Mouse (Mus musculus): ENCODE results near the gene Ankrd26.
"Not testable (repeated sequence)": the region's sequence is repeated elsewhere in the genome, so short reads cannot be mapped to it uniquely, and the experiment has no call there.

The Ankrd26 gene

DNA sequence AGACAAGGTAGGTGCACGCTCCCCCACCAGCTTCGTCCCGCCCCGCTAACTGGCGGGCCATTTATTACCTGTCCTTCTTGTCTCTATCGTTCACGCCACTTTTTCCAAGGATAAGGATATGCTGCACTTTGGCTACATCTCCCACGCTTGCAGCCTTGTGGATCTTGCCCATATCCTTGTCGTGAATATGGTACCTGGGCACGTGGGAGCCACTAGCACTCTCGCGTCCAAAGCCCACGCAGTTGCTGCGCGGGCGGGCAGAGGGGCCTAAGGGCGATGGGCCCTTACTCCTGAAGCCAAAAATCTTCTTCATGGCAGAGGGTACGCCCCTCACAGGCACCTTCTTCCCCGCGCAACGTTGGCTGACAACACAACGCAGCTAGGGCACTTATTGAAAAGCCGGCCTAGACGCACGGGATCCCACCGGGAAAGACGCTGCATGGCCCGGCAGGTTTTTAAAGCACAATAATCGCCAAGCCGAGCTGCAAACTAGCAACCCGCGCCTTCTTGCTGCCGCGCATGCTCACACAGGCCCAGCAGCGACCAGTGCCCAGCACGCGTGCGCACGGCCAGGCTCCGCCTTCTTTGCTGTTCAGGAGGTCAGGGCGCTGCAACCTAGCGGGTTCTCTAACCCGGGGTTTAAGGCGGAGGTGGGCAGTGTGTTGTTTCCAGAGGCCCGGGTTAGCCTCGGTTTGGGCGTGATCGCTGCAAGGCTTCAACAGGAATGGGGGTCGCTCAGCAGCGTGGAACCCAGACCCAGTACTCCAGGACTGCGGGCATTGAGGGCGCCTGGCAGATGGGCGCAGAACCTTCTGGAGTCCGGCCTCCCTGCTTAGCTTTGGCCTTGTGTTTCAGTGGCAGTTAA lies at the start of gene Ankrd26:
Ankrd26 (minus strand) TSS at position 482 of the 865 bp plus-strand sequence.
- DNase-seq (ENCODE audit: low spot score), result peak; percentile 89

GRCm38 (mm10) chr6:118608906-118609305 lies 46.9 kb upstream of the Ankrd26 start:
- DNase-seq (ENCODE audit: low spot score), result no peak

DNA sequence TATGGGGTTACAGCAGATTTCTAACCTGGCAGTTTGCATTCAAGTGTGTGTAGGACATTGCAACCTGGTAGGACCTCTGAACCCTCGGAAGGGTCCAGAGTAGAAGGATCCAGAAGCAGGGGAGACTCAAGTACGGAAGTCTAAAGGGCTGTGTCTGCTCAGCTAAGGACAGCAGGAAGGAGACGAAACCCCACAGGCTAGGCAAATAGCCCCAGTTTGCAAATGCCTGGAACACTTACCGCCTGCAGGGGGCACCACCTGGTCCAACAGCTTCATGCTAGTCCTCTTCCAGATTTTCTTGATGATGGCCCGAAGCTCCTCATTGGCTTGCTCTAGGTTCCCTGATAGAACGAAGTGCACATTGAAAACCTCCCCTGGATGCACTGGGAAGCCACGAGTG lies 43.9 kb upstream of the Ankrd26 start:
- DNase-seq (ENCODE audit: low spot score), result no peak

- no peak for DNase-seq (ENCODE audit: low spot score)
Measured at GRCm38 (mm10) chr6:118603825-118604224, 41.8 kb upstream of the Ankrd26 start.

- DNase-seq (ENCODE audit: low spot score), result no peak
Measured at GRCm38 (mm10) chr6:118595681-118596055, 33.6 kb upstream of the Ankrd26 start.

GRCm38 (mm10) chr6:118594833-118595680 lies 33.0 kb upstream of the Ankrd26 start:
- DNase-seq (ENCODE audit: low spot score), result no peak

- DNase-seq (ENCODE audit: low spot score), result no peak
Measured at GRCm38 (mm10) chr6:118594070-118594469, 32.0 kb upstream of the Ankrd26 start.

DNA sequence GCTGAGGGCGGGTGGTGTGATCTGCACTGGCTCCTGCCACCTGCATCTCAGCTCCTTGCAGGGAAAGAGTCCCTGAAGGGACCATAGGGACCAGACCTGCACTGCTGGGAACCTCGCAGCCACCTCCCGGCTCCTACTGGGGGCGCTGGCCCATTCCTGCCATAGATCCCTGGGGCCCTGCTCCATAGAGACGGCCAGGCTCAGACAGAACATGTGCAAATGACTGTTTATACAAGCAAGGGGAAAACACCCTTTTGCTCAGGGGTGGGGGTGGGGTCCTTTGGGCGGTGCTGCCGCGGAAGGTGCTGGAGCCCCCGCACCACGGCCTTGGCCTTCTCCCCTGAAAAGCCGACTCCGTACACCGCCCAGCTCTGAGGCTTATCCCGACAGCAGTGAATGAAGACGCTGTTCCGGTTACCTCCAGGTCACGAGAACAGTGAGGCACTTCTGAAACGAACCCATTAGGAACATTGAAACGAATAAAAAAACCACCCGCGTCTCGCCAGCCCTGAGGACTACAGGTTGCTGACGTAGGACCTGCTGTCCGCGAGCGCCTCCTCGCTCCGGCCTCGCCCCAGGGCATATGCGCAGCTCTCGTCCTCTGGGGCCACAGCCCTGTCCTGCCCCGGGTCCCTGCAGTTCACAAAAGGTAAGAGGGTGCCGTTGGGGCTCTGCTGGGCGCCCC lies 31.5 kb upstream of the Ankrd26 start:
- no peak for DNase-seq (ENCODE audit: low spot score)

DNA sequence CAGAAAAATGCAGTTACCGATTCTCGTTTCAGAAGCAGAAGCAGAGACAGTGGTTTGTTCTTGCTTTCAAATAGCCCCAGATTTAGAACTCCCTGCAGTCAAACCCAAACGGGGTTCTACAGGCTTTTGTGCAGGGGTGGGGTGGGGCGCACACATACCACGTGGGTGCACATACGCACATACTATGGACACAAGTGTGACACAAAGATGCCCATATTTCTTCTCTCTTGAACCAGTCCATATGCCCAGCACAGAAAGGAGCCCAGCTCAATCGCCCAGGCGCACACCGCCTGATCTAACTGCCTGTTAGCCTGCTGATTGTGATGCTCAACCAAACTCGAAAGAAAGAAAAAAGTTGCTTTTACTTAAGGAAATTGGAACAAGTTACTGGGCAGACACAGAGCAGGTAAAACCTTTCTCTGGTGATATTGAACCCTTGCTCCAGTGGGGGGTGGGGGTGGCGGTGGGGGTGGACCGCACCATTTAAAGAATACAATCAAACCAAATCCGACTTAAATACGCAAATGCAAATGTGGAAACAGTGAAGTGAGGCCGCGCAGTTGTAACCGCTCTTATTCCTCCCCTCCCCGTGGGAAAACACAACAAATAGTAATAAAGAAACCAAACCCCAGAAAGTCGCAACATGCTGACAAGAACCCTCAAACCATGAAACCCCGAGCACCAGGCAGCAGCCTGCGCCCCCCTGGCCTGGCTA lies 30.8 kb upstream of the Ankrd26 start:
- no peak for DNase-seq (ENCODE audit: low spot score)

GRCm38 (mm10) chr6:118578741-118579140 lies 16.7 kb upstream of the Ankrd26 start:
- not testable (repeated sequence) for DNase-seq (ENCODE audit: low spot score)

GRCm38 (mm10) chr6:118574351-118574750 lies 12.3 kb upstream of the Ankrd26 start:
- DNase-seq (ENCODE audit: low spot score), result no peak

DNA sequence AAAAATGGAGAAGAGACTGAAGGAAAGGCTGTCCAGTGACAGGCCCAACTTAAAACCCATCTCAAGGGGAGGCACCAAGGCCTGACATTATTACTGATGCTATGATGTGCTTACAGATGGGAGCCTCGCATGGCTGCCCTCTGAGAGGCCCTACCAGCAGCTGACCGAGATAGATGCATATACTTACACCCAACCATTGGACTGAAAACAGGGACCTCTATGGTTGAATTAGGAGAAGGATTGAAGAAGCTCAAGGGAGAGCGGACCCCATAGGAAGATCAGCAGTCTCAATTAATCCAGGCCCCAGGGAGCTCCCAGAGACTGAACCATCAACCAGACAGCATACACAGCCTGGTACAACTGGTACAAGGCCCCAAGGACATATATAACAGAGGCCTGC lies 5.8 kb upstream of the Ankrd26 start:
- DNase-seq (ENCODE audit: low spot score), result no peak

DNA sequence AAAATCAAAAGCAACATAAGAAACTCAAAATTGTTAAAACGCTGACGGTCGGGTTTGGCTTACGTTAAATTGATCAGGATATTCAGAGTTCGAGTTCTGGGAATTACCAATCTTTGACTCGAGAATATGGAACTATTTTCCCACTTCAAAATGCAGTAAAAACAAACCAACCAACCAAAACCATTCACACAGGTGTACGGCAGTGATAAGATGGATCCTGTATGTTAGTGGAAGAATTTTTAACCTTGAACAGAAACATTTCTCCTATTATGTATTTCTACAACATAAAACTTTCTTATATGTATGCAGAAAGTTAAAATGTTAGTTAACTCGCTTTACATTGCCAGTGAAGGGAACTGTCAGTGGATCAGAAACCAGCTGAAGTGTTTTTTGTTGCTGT lies 801 bp downstream of the Ankrd26 start:
- DNase-seq (ENCODE audit: low spot score), result no peak

GRCm38 (mm10) chr6:118538627-118539026 lies 23.4 kb downstream of the Ankrd26 start:
- no peak for DNase-seq (ENCODE audit: low spot score)

DNA sequence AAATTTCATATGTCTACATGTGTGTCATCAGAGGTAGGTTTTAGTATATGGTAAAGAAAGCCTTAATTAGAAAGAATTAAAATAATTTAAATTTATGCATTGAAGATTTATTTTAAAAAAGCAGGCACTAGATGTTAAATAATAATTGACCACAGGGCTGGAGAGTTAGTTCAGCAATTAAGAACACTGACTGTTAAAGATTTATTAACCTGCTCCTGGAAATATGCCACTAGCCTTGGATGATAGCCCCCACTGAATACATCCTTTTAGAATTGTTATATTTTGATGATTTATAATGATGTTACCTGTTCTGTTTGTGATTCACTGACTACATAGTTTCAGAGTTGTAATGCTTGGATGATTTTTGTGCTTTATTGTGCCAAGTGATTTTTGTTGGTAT lies 24.8 kb downstream of the Ankrd26 start:
- not testable (repeated sequence) for DNase-seq (ENCODE audit: low spot score)

DNA sequence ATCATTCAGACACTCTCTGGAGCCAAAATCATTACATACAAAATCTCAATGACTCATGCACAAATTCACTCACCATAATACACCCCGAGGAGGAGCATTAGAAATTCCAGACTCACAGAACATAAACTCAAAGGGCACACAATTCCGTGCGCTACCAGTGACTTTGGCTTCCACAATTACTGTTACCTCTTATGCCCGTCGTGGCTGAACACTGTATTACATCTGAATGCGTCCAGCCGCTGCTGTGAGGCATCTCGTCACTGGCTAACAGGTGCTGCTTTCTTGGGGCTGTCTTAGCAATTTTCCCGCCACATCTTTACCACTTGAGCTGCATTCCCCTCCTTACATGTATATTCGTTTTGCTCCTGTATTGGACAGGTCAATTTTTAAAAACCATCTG lies 26.7 kb downstream of the Ankrd26 start:
- DNase-seq (ENCODE audit: low spot score), result no peak

DNA sequence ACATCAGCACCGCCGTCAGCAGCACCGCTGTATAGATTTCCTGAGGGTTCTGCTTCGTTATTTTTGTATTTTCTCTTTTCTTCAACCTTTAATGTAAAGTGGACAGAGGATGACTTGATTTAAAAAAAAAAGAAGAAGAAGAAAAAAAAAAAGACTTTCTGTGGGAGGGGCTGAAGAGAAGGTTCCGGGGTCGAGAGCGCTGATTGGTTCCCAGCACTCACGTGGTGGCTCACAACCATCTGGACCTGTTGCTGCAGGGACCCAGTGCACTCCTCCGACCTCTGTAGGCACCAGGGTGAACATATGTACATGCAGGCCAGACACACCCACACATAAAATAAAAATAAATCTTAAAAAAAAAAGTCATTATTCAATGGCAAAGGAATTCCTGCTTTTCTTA lies 28.6 kb downstream of the Ankrd26 start:
- DNase-seq (ENCODE audit: low spot score), result no peak

- DNase-seq (ENCODE audit: low spot score), result no peak
Measured at GRCm38 (mm10) chr6:118520668-118521067, 41.4 kb downstream of the Ankrd26 start.

GRCm38 (mm10) chr6:118513335-118514012 lies 48.6 kb downstream of the Ankrd26 start:
- DNase-seq (ENCODE audit: low spot score), result no peak

- DNase-seq (ENCODE audit: low spot score), result no peak
Measured at GRCm38 (mm10) chr6:118499010-118499409, 63.0 kb downstream of the Ankrd26 start.

DNA sequence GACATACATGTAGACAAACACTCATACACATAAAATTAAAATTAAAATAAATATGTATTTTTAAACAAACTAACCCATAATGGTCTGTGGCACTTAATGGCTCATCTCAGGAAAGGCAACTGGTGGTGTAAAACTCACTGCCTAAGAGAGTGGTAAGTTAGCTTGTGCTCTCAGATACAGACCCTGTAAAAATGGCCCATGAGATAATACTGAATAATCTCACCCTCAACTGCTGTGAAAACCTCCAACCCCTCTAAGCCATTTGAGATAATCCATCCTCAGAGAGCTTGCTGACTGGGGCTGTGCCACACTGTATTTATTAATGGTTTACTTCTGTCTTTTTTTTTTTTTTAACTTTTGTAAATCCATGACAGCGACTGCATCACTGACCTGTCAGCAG lies 79.9 kb downstream of the Ankrd26 start:
- DNase-seq (ENCODE audit: low spot score), result no peak

All from T-cell, adult 2 months (primary cell).